ENCODE assay signal across 8 mouse cellular contexts in the genomic region with DNA sequence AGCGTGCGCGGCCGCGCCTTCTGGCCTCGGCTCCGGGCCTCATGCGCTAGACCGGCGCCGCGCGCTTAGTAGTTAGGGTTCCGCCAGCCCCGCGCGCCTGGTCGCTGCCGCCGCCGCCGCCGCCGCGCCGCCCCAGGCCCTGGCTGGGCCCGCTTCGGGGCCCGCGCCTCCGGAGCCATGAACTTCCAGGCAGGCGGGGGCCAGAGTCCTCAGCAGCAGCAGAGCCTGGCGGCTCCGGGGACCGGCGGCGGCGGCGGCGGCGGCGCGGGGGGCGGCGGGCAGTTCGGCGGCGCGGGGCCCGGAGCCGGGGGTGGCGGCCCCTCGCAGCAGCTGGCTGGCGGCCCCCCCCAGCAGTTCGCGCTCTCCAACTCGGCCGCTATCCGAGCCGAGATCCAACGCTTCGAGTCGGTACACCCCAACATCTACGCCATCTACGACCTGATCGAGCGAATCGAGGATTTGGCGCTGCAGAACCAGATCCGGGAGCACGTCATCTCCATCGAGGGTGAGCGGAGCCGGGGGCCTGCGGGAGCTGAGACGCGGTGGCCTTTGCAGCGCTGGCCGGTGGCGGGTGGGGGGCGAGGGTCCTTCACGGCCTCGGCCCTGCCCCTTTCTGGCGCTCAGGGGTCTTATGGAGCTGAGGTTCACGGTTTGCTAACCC. TPM values are rescaled to one million over a fixed set of nuclear protein-coding genes. Genes with fewer than 3 reads are reported as not detected.
DNase-seq lines count a peak whose midpoint lies in the region; ATAC-seq and TF ChIP-seq lines count a peak whose summit lies in the region.

A gene (plus strand): TSS at position 148 of the 661 bp plus-strand sequence.

- H3K79me2 ChIP-seq in heart, adult 2 months (replicated peaks; ENCODE audit: control insufficient read depth, insufficient read depth, low read length): peaks cover 6% of the 10 kb centered on the region

- peak within 1 kb of the TSS; percentile 90 for H3K9ac ChIP-seq in heart, adult 2 months (ENCODE audit: low read depth, low read length)
- peak within 1 kb of the TSS; percentile 81 for H3K9ac ChIP-seq in liver, postnatal 0 days (replicated peaks)
- H3K9ac ChIP-seq in neural tube, embryonic 15.5 days (replicated peaks): peak within 1 kb of the TSS; percentile 85

- peak within 1 kb of the TSS; percentile 93 for H3K27ac ChIP-seq in heart, adult 2 months
- H3K27ac ChIP-seq in liver, postnatal 0 days (ENCODE audit: low read depth): peak within 1 kb of the TSS; percentile 94
- H3K27ac ChIP-seq in neural tube, embryonic 15.5 days (replicated peaks): peak within 1 kb of the TSS; percentile 93

- TF ChIP-seq POLR2A in heart, adult 2 months (IDR thresholded peaks at IDR 0.05; ENCODE audit: insufficient read depth, low read depth, low read length): no peak

- 2% methylated on average over 76 of the region's 85 CpGs for WGBS in heart, adult 2 months
- under 1% methylated on average over 31 of the region's 85 CpGs for WGBS in liver, postnatal 0 days (ENCODE audit: insufficient replicate concordance)
- under 1% methylated on average over 44 of the region's 85 CpGs for WGBS in neural tube, embryonic 15.5 days

- no peaks in the 10 kb centered on the region for H3K27me3 ChIP-seq in heart, adult 2 months (ENCODE audit: control insufficient read depth, insufficient read depth, low read length)
- H3K27me3 ChIP-seq in liver, postnatal 0 days (ENCODE audit: insufficient read depth, low read length): no peaks in the 10 kb centered on the region
- 0 out of 2 replicates have a peak, but pooled peaks cover 3% of the 10 kb centered on the region for H3K27me3 ChIP-seq in neural tube, embryonic 15.5 days (replicated peaks)

- TF ChIP-seq CTCF in heart, adult 2 months (IDR thresholded peaks at IDR 0.05): no peak
- no peak for TF ChIP-seq CTCF in liver, postnatal 0 days (IDR thresholded peaks at IDR 0.05; ENCODE audit: low read depth)

- H3K4me1 ChIP-seq in heart, adult 2 months (ENCODE audit: control insufficient read depth, insufficient read depth, low read length): peaks cover 27% of the 10 kb centered on the region
- peaks cover 27% of the 10 kb centered on the region for H3K4me1 ChIP-seq in liver, postnatal 0 days (ENCODE audit: insufficient read depth)
- peaks cover 62% of the 10 kb centered on the region for H3K4me1 ChIP-seq in neural tube, embryonic 15.5 days

- H3K4me2 ChIP-seq in liver, postnatal 0 days (ENCODE audit: low read depth, low read length): peak within 1 kb of the TSS; percentile 100
- H3K4me2 ChIP-seq in neural tube, embryonic 15.5 days: peak within 1 kb of the TSS; percentile 91

- peak; percentile 67 for DNase-seq in CD4-positive, CD25-positive, alpha-beta regulatory T cell, adult 2 months (ENCODE audit: low read depth, low spot score)
- DNase-seq in T-cell, adult 2 months (ENCODE audit: low spot score): peak; percentile 51
- DNase-seq in embryo, embryonic 9.5 days (ENCODE audit: extremely low spot score): peak; percentile 49
- DNase-seq in heart, adult 2 months: peak; percentile 53 to 65
- peak; percentile 66 for DNase-seq in kidney, postnatal 10 days
- peak; percentile 61 for DNase-seq in liver, postnatal 0 days

- intact Hi-C loops in heart, adult 2 months (cut with DNase I): no loop called here

- TF ChIP-seq EP300 in heart, adult 2 months (IDR thresholded peaks at IDR 0.05; ENCODE audit: insufficient read depth, low read depth, low read length): no peak
- TF ChIP-seq EP300 in liver, postnatal 0 days (IDR thresholded peaks at IDR 0.05; ENCODE audit: low read depth): no peak

- no peaks in the 10 kb centered on the region for H3K9me3 ChIP-seq in liver, postnatal 0 days (ENCODE audit: low read length)
- no peaks in the 10 kb centered on the region for H3K9me3 ChIP-seq in neural tube, embryonic 15.5 days (replicated peaks)

- H3K4me3 ChIP-seq in heart, adult 2 months: peak within 1 kb of the TSS; percentile 70
- peak within 1 kb of the TSS; percentile 81 for H3K4me3 ChIP-seq in liver, postnatal 0 days (ENCODE audit: low read depth, low read length)
- H3K4me3 ChIP-seq in neural tube, embryonic 15.5 days (replicated peaks): peak within 1 kb of the TSS; percentile 85

- no peaks in the 10 kb centered on the region for H3K36me3 ChIP-seq in heart, adult 2 months (ENCODE audit: control insufficient read depth, insufficient read depth, low read length)
- H3K36me3 ChIP-seq in liver, postnatal 0 days (replicated peaks; ENCODE audit: insufficient read depth, low read length): 0 out of 2 replicates have a peak, but pooled peaks cover 5% of the 10 kb centered on the region
- H3K36me3 ChIP-seq in neural tube, embryonic 15.5 days: no peaks in the 10 kb centered on the region

- peak; percentile 10 for ATAC-seq in liver, postnatal 0 days
- ATAC-seq in neural tube, embryonic 15.5 days (ENCODE audit: low FRiP score): peak; percentile 14
- ATAC-seq in inflammation-experienced regulatory T-cells, adult 6 months: no peak

RNA-seq across cellular contexts. Expression of the gene that starts here (rescaled TPM):
- 100 to 1,000 TPM in 1 of 2 experiments, 10 to 100 TPM in 1; 88.4 to 103 TPM for total RNA-seq in heart, adult 2 months (2021)
- polyA plus RNA-seq in heart, adult 2 months (2012; rRNA removed): 78.1 and 102 TPM in 2 replicates
- 8.3 and 9.1 TPM in 2 replicates for polyA plus RNA-seq in liver, postnatal 0 days (2015; fragmentation: Nextera tagmentation; extraction: Ambion mirVana)
- 60.2 and 101 TPM in 2 replicates for polyA plus RNA-seq in neural tube, embryonic 15.5 days (2015; fragmentation: Nextera tagmentation; extraction: Ambion mirVana)
- 1 to 10 TPM; 5.4 to 9.7 (median 7.5) TPM for polyA plus RNA-seq in inflammation-experienced regulatory T-cells, adult 6 months (2017; shearing (Covaris generic))
